Mouse (Mus musculus) activated CD4-positive, CD25-positive, alpha-beta regulatory T cell, adult 4 months (primary cell): ENCODE measurements at regions not wholly inside any gene's neighbourhood (a gene's known extent, or its start where the extent isn't known, plus 50 kb on each side); places are given as distances from the start of the nearest gene placed in this dataset.

ENCODE experiments used
- ATAC-seq: one replicate; pipeline ENCODE4 v1.8.0; 2017

DNA sequence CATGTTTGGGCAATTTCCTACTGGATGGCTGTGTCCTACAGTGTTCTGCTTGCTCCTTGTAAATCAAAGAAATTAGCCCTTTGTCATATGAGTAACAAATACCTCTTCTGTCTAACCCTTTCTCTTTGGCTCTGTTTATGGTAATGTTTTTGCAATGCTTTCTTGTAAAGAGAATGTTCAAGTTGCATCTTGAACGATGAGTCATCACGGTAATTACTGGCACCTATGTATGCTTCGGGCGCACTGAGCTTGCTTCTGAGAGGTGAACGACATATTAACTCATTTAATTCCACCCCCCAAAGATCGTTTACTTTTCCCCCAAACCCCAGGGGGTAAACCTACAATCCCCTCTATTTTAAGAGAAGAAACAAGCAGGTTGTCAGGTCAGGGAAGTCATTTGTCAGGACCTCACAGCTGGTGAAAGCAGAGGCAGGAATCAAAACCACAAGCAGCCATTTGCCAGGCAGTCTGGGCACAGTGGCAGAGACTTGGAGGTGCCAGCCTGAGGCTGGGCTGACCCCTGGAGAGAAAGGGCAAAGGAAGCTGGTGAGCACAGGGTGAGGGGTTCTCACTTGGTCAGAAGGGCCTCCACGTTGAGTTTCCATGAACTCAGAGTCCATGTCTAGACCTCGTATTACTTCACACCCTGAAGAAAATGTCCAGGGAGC is 87.6 kb upstream of the Atp1a1 start:
- no peak for ATAC-seq

GRCm38 (mm10) chr3:101690779-101691178 is 86.3 kb upstream of the Atp1a1 start:
- ATAC-seq: no peak

DNA sequence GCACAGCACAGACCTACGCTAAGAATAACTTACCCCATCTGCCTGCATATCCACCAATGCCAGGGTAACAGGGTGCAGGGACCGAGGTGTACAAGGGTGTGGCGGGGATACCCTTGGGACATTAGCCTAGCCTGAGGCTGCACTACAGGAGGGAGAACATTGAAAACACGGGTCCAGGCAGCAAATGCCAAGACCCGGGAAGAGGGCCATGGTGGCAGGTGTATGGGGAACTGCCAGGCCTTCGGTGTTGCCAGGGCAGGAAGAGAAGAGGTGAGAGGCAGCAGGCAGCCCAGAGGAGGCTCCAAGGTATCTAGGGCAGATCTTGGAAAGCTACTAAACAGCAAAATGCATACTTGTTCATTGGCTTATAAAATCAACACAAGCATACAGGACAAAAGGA is 85.7 kb upstream of the Atp1a1 start:
- ATAC-seq: no peak

GRCm38 (mm10) chr3:101685203-101685602 is 80.7 kb upstream of the Atp1a1 start:
- ATAC-seq: no peak

DNA sequence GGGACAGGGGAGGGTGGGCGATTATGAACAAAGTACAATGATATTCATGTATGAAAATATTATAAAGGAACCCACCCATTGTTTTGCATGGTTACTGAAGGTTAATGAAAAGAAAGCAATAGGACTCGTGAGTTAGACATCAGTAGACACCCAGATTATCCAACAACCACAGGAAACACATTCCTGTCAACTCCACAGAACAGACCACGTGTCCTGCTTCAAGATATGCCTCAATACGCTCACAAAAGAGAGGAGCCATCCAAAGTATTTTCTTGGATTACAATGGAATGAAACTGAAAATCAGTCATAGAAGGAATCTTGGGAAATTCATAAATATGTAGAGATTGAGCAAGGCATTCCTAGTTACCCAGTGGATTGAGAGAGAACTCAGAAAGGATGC is 68.5 kb upstream of the Atp1a1 start:
- no peak for ATAC-seq

GRCm38 (mm10) chr3:101670561-101671001 is 66.1 kb upstream of the Atp1a1 start:
- ATAC-seq: no peak

GRCm38 (mm10) chr3:101669743-101670142 is 65.3 kb upstream of the Atp1a1 start:
- no peak for ATAC-seq

DNA sequence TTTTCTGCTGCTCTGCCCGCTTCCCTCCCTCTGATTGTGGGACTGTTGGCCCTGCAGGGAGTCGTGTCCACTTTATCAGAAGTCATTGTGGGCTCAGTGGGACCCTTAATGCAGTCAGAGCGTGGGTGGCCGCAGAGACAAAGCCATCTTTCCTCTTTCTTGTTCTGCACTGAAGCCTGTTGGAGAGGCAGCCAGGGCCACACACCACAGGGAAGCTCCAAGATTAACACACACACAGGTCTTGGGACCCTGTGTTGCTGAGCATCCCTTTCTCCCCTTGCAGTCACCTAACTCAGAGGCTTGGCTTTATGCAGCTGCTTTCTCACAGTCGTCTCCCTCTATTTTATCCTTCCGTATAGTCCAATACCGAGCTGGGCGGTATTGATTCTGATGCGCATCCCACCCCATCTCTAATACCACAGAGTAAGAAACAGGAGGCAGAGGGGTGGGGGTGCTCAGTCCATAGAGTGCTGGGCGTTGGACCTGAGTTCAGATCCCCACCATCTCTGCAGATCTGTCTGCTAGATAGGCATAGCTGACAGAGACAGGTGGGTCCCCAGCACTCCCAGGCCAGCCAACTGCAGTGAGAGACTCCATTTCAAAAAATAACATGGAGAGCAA is 63.4 kb upstream of the Atp1a1 start:
- ATAC-seq: no peak

DNA sequence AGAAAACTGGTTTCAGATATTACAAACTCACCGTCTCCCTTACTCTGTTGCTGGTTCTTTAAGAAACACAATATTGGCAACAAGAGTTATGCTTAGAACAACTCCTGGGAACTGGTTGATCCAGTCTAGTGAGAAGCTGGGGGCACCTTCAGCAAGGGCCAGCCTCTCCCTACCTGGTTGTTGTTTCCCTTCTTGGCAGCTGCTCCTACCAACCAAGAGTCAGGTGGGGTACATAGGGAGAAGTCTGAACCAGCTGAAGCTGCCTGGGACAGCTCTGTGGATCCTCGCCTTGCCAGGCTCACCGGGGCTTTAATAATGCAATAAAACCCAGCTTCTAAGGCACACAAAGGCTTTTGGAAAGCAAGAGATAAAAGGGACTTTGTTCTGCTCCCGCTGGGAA is 62.7 kb upstream of the Atp1a1 start:
- ATAC-seq: no peak

- ATAC-seq: no peak
These were observed 62.1 kb upstream of the Atp1a1 start for GRCm38 (mm10) chr3:101666583-101666982.

- ATAC-seq: peak; percentile 92
These were observed 56.9 kb upstream of the Atp1a1 start for GRCm38 (mm10) chr3:101661184-101661992.

GRCm38 (mm10) chr3:101660635-101661034 is 56.2 kb upstream of the Atp1a1 start:
- ATAC-seq: no peak

DNA sequence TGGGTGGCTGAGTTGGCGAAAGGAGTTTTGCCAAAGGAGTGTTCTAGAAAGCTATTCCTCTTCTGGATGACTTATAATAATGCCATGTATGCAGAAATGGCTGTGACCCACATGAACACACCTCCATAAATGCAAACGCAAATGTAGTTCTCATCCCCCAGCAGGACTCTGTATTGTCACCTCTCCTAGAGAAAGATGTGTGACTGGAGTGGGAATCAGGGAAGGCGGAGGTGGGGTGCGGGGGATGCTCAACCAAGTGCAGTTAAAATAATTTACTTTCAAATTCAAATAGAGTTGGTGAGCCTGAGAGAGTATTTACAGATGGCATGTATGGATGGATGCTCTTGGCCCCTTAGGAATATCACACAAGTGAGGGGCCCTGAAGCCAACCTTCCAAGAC is 55.7 kb upstream of the Atp1a1 start:
- no peak for ATAC-seq

DNA sequence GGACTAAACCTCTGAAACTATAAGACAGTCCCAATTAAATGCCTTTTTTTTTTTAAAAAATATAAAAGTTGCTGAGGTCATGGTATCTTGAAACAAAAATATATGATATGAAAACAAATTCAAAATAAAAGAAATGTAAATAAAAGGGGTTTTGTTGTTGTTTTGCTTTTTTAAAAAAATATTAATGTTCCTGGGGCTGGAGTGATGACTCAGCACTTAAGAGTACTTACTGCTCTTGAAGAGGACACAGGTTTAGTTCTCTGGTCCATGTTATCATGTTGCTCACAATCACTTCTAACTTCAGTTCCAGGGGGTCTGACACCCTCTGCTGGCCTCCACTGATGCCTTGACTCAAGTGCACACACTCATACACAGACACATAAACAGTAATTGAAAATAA is 53.5 kb upstream of the Atp1a1 start:
- no peak for ATAC-seq

- no peak for ATAC-seq
These were observed 50.2 kb upstream of the Atp1a1 start for GRCm38 (mm10) chr3:101654720-101655119.
